Mouse (Mus musculus) monocyte, adult 5-6 weeks (primary cell): ENCODE results near the gene Dab1. TPM values are rescaled to one million over a fixed set of nuclear protein-coding genes. Genes with fewer than 3 reads are reported as not detected.

Experiments used
- ATAC-seq: fragments of 153-309, 156-312 bp; replicated peaks from 2 replicates; pipeline ENCODE4 v1.8.0; 2017; ENCODE audit warnings: mild to moderate bottlenecking; ENCODE audit not compliant: low TSS enrichment, insufficient number of reproducible peaks, severe bottlenecking, poor library complexity, low FRiP score
- total RNA-seq: library from RNA; stranded (forward); fragments of 200-1000, 200-491, 200-594 nt; gene quantifications from 3 replicates; pipeline ENCODE4 v1.2.3, GENCODE M21; 2017

Dab1 gene
- total RNA-seq, 1 experiment from 2014 or later = not detected

DNA sequence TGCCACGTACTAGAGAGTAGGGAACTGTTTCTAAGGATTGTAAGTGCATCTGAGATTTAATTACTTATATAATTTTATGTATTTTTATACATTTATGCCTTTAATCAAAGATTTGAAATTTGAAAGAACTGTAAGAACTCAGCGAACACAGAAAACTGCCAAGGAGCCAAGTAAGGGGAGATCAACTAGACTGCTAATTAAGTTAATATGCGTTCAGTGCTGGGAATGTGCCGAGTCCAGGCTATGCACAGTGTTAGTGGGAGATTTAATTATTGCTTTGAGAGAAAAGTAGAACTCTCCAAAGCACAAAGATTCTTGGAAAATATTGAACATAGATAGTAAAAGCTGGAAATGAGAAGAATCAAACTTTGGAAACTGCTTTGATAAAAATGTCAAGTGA is 567.2 kb downstream of the Dab1 start:
- ATAC-seq = no peak

DNA sequence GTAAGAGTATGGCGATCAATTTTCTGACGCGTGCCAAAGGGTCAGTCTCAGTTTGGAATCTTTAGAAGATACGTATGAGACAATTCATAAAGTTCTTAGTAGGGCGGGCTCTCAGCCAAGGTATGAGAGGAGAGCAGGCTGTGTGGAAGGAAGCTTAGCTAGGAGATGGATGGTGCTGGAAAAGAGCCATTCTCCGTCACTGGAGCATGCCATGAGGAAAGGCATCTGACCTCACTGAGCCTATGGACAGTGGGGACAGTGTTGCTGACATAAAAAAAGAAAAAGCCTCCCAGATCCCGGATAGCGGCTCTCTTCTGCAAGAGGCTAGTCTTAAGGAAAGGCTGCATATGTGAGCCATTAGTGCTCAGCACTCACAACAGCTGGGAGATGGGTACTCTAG is 579.5 kb downstream of the Dab1 start:
- ATAC-seq = no peak

DNA sequence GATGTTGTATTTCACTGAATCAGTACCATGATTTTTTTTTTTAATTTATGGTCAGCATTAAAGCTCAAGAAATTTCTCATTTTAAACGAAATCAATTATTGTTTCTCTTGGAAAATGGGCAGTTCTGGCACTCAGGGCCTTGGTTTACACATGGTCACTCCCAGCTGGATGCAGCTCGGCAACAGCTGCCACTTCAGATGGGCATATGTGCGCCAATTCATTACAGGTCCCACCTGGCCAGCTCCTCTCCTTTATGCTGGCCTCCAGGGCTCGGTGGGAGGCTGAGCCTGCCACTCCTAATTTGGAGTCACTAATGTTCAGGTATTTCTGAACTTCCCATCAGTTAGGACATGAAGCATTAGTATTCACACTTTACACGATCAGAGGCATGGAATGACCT is 582.5 kb downstream of the Dab1 start:
- ATAC-seq = no peak

DNA sequence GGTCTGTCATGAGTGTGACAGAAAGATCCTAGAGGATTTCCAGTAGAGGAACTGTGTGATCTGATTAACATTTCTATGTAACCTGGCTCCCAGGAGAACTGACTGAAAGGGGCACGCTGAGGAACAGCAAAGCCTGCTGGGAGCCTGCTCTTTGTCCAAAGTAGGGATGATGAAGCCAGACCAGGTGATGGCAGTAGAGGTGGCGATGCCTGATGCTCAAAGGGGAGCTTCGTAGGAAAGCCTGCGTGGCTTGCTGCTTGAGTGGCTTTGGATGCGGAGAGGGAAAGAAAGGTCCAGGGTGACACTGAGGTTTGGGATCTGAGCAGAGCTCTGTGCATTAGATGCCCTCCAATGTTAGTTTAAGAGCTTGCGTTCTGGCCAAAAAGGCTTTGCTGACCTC is 584.9 kb downstream of the Dab1 start:
- ATAC-seq = no peak

DNA sequence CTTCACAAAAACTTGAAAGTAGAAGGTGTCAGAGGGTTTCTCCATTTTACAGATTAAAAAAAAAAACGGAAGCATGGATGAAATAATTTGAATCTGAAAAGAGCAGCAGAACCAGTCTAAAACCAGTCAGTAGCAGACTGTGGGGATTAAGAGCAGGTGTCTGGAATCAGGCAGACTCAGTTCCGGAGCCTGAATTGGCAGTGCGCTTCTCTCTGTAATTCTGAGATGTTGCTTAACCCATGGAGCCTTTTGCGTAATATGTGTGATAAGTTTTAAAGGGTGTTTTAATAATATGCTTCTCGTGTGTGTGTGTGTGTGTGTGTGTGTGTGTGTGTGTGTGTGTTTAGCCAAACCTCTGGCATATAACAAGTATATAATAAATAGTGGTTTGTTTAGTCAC is 587.5 kb downstream of the Dab1 start:
- no peak for ATAC-seq

DNA sequence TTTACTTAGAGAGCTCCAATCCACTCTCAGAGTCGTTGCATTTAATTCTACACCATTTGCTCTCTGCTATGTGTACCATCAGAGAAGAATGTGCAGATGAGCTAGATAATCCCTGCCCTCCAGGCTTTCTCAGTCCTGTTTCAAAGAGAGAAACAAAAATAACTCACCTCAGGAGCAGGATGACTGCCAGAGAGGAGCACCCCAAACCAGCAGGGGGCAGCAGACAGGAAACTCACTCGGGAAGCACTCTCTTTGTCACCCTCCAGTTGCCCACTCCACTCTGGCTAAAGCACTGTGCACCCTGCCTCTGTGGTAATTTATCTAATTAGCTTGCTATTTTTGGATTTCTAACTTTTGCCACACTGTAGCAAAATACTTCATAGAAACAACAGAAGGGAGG is 589.9 kb downstream of the Dab1 start:
- no peak for ATAC-seq

DNA sequence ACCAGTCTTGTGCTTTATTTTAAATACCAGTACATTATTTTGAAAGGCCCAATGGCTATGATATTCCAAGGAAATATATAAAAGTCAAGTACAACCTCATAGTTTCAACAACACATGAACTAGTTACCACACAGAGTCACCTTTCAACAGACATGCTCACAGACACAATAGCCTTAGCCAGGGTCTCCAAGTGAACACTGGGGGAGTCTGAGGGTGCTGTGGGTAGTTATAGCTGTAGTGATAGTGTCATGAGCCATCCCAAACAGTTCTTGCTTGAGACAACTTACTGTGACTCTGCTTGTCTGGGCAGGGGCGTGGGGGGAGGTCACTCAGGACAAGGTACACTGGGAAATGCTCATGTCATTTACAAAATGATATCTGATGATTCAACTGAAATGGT is 591.6 kb downstream of the Dab1 start:
- ATAC-seq = no peak

DNA sequence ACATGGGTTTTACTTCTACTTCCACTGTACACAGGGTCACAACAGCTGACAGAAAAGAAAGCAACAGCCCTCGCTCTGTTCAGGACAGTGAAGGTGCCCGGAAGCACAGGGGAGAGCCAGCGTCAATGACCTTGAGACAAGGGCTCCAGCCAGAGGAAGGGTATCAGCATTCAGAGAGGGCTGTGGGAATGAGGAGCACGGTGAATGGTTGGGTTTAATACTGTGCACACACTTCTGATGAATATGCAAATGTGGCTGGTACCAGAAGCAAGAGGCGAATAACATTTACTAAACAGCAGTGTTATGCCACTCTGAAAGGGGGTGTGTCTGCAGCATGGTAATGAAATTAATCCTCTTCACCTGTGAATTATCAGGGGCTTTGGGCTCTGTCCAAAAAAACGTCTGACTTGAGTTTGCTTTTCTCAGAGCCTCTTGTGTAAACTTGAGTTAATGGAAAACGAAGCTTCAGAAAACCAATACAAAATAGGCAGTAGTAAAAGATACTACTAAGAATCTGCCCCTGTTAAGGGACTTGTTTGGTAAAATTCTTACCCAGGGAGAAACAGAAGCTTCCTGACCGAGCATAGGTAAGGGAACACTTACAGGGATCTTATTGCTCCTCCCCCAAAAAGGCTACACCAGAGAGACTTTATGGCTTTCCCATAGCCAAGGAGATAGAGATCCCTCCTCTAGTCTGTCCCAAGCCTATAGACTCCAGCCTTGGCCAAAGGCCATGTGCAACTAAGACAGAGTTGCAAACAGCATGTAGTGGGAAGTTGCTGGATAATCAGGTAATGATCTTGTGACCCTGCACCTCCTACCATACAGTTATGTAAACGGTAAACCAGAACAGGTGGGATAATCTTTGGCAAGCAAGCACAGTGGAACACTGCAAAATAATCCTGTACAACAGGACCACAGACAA is 592.6 kb downstream of the Dab1 start:
- no peak for ATAC-seq

DNA sequence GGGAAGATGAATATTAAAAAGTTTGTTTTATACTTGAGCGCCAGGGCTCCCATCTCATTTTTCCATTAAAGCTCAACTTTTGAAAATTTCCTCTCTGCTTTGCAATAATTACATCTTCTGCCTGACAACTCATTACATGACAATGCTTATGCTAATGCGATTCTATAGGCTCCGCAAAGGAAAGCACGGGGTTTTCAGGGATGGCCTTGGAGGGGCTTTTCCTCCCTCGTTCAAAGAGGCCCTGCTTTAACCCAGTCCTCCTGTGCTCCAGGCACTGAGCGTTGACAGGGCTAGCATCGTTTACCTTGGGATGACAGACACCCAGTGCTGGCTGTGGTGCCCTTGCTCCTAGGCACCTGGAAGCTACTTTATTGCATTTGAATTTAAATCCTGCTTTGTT is 595.6 kb downstream of the Dab1 start:
- no peak for ATAC-seq

DNA sequence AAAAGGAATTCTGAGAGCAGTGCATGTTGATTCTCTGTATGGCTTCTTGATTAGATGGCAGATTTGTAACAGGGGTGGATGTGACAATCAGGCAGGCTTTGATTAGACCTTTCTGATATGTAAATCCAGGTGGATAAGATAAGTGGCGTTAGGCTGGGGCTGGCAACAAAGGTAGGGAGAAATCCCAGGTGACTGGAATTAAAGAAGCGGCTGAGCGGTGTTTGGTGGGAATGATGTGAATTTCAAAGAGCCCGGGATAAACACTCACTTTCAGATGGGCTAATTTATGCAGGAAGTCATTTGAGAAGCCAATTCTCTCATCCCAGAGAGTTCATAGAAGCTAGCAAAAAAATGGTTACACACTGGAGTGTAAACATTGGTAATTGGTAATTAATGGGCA is 598.2 kb downstream of the Dab1 start:
- ATAC-seq = no peak

DNA sequence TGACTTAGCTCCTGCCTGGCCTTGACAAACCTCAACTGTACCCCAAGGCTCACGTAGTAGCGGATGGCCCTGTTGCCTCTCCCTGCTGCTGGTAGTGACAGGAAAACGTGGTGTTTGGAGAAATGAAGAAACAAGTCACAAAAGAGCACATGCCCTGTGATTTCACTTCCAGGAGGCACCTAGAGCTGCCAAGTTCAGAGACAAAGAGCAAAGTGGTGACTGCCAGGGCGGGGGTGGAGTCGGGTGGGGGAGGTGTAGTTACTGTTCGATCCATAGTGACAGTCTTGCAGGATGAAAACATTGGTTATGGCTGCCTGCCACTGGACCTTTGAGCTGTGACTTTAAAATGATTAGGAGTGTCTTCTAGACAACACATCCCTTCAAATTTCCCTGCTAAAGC is 599.6 kb downstream of the Dab1 start:
- no peak for ATAC-seq

DNA sequence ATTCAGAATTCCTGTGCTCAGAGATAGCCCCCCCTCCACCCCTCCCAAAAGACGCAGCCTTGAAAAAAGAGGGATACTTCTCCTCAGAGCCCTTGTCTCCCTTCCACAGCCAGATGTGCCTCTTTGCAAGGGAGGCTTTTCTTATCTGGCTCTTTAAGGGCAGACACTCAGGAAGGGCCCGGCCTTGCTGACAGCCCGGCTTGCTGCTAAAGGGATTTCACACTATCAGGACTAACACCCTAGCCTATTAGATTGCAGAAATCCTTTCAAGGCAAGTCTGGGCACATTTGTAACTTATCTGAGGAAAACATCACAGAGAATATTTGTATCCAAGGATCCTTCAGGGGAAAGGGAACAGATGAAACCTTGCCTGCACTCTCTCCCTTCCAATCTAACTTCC is 600.9 kb downstream of the Dab1 start:
- no peak for ATAC-seq

DNA sequence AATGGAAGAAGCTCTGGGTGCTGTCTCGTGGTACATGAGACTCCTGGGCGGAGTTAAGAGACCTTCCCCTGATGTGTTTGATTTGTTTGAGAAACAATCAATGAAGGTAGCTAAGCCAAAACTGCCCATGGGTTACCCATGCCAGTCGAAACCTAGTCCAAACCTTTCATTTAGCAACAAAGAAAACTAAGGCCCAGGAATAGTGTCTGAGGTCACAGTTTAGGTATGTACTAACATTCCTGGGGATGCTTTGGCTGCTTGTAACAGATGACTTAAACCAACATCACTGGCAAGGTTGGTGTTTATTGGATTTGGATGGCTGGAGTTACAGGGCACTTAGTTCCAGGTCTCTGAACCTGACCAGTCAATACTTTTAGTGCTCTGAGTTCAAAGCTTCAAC is 610.1 kb downstream of the Dab1 start:
- ATAC-seq = no peak

DNA sequence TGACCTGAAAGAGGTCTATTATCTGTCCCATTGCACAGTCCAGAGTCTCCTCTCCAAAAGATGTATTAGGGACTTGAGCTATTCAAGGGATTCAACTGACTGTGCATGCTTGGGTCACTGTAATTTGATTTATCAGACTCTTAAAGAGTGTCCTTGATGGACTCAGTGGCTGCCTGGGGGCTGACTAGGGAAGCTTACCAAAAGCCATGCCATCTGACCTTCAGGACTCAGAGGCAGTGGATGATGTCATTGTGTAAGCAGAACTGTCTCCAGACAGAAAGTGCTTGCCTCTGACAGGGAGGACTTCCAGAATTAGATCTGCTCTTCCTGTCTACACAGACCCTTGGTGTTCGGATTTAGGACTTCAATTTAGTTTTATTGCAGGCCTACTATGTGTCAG is 627.3 kb downstream of the Dab1 start:
- no peak for ATAC-seq

DNA sequence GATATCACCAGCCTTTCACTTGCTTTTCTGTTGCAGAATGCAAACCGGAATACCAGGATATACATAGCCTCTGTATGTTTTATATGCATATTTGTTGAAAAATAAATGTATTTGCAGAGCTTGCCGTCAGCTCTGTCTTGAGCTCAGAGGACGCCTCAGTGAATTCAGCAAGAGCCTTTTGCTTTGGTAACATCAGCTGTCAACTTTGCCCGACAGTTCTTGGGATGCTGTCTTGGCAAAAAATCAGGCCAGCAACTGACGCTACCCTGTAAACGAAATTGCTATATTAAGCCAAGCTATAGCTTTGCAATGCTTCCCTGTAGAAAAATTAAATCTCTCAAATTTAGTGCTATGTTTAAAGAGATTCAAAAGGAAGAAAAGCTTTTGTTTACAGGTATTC is 630.3 kb downstream of the Dab1 start:
- ATAC-seq = no peak

DNA sequence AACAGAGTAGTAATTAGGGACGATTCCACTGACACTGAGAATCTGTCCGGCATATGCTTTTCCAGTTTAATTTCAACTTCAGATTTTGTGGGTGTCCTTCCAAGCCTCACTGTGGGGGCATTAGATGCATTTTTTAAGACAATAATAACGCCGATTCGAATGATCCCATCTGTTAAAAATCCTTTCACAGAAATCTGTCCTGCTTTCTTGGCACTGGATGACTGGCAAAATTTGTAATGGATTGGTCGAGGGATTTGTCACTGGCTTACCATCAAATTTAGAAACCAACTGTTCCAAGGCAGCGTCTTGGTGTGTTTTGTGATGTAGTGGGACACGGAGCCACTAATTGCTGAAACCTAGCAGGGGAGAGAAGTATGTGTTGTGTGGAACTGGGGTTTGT is 638.6 kb downstream of the Dab1 start:
- no peak for ATAC-seq

DNA sequence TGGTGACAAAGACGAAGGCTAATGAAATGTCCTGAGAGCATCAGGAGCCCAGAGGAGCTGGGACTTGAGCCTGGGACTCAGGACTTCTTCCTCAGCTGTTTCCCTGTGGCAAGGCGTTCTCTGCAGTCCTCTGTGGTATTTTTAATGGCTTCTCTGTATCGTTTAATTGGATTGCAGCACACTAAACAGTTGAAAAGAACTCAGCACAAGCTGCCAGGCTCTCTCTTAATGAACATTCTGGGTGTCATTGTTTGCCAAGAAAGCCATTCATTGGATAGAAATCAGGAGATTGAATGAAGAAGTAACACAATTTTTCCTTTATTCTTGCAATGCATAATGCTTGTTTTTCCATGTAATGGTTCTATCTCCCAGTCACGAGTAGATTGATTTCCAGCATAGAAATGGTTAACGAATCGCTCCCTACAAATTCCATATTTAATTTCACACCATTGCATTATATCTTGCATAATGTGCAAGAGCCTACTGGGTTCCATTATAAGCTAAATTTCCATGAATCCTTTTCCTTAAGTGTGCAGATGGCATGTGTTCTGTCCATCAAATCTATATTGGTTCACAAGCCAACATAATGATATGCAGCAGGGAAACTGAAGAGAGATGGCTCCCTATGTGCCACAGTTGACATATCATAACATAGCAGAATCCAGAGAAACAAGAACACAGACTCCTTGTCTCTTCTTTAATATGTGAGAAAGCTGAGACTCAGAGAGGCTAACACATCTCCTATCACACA is 650.4 kb downstream of the Dab1 start:
- ATAC-seq = no peak

DNA sequence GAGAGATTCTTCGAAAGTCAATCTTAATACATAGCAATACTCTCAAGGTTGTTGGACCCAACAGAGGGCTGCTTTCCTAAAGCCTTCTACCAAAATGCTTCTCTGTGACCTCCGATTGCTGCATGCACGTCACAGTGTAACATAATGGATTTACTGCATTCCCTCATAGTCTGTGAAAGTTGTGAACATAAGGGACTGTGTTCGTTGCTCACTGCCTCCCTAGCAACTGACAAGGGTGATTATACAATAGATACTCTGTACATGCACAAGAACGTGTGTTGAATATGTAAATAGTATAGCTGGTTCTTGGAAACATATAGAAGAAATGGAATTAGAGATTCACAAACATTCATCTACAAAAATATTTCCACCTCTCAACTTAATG is 651.0 kb downstream of the Dab1 start:
- ATAC-seq = no peak

DNA sequence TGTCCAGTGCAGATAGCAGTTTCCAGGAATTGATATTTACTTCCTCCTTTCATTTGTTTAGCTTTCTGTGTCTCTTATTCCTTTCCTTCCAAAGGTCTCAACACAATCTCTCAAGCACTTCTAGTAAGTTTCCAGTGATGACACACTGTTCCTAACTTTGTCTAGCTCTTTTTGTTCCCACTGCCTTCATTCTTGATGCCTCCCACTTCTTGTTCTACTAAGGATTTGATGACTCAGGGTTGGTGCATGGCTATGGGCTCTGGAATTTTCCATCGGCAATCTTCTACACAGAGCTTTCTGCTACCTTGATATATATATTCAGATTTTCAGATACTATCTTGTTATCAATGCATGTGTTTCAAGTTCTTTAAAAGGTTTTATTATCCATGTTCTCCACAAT is 656.1 kb downstream of the Dab1 start:
- ATAC-seq = no peak

DNA sequence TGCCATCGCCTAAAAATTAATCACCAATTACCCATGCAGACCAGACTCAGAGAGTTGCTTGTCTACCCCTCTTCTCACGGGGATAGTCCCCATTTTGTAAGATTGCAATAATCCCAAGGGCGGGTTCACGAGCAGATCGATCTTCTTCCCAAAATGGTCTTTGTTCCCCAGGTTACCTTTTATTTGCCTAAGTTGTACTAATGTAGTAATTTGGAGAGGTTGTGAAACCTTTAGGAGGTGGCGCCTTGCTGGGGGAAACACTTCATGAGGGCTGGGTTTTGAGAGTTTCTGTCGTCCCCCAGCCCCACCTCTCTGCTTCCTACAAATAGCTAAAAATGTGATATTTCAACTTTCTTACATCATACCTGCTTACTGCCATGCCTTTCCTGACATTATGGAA is 657.8 kb downstream of the Dab1 start:
- no peak for ATAC-seq
